In the genomic region with DNA sequence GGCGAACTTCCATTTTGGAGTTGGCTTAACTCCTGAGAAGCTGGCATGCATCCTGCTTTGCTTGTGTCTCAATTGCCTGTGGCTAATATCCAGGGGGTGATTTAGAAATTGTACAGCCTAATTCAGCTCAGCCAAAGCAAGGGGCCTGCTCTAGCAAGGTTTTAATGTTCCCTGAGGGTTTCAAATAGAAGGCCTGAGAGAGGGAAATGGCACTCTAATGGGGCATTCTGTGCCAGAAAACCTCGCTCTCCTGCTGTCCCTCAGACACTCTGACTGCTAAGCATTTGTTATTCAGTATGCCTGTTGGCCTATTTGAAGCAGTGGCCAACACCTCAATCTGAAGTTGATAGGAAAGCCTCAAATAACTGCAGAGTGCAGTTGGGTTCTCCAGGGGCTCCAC, we compare ENCODE assay signal across 11 mouse cellular contexts.
DNase-seq lines count a peak whose midpoint lies in the region; ATAC-seq lines count a peak whose summit lies in the region.
"Had no signal": no experiment of that assay in that cellular context is flagged by ENCODE, and none has a peak within 500 bp of the region (broad histone marks: within the 10 kb centered on the region; RNA-seq: fewer than 3 reads in every experiment).

No protein-coding gene starts in this region.

- ATAC-seq in forebrain, embryonic 15.5 days (replicated peaks): peak; percentile 80
- no peak for ATAC-seq in forebrain, embryonic 12.5 days (ENCODE audit: low FRiP score)

- peaks cover 7% of the 10 kb centered on the region; the same call in 1 of the 2 replicates for H3K4me1 ChIP-seq in forebrain, embryonic 15.5 days
- H3K4me1 ChIP-seq in forebrain, embryonic 12.5 days: no peaks in the 10 kb centered on the region
- H3K4me1 ChIP-seq: embryonic facial prominence, embryonic 15.5 days; stomach, embryonic 15.5 days had no signal

- H3K9ac ChIP-seq in forebrain, embryonic 15.5 days (replicated peaks): no peak overlapping the region
- no peak overlapping the region for H3K9ac ChIP-seq in forebrain, embryonic 12.5 days
- H3K9ac ChIP-seq: embryonic facial prominence, embryonic 15.5 days; stomach, embryonic 15.5 days had no signal

- peak; percentile 1 for DNase-seq in Muller cell, postnatal 12 days (ENCODE audit: inconsistent ontology term)
- peak; percentile 6 for DNase-seq in cerebellum, adult 9-10 months
- peak; percentile 1 for DNase-seq in left cerebral cortex, adult 11 months (ENCODE audit: low spot score)
- no peak for DNase-seq in thymus, postnatal 25 days
- no peak for DNase-seq in spleen, postnatal 36 days (ENCODE audit: low spot score in 2 of 2)
- no peak for DNase-seq in ovary, postnatal 10 days (ENCODE audit: low spot score)
- DNase-seq: gastrocnemius, postnatal 36 days had no signal

- no peaks in the 10 kb centered on the region for H3K27me3 ChIP-seq in forebrain, embryonic 15.5 days
- H3K27me3 ChIP-seq in forebrain, embryonic 12.5 days: no peaks in the 10 kb centered on the region
- H3K27me3 ChIP-seq: embryonic facial prominence, embryonic 15.5 days; stomach, embryonic 15.5 days had no signal

- H3K9me3 ChIP-seq in forebrain, embryonic 15.5 days: no peaks in the 10 kb centered on the region
- no peaks in the 10 kb centered on the region for H3K9me3 ChIP-seq in forebrain, embryonic 12.5 days
- H3K9me3 ChIP-seq: embryonic facial prominence, embryonic 15.5 days; stomach, embryonic 15.5 days had no signal

- H3K36me3 ChIP-seq in forebrain, embryonic 15.5 days: no peaks in the 10 kb centered on the region
- no peaks in the 10 kb centered on the region for H3K36me3 ChIP-seq in forebrain, embryonic 12.5 days (replicated peaks)
- H3K36me3 ChIP-seq: embryonic facial prominence, embryonic 15.5 days; stomach, embryonic 15.5 days had no signal

- no peak overlapping the region for H3K4me3 ChIP-seq in forebrain, embryonic 15.5 days
- no peak overlapping the region for H3K4me3 ChIP-seq in forebrain, embryonic 12.5 days (replicated peaks)
- H3K4me3 ChIP-seq: embryonic facial prominence, embryonic 15.5 days; stomach, embryonic 15.5 days had no signal

- H3K4me2 ChIP-seq in forebrain, embryonic 15.5 days (replicated peaks): no peak overlapping the region
- no peak overlapping the region for H3K4me2 ChIP-seq in forebrain, embryonic 12.5 days
- H3K4me2 ChIP-seq: embryonic facial prominence, embryonic 15.5 days; stomach, embryonic 15.5 days had no signal

- 56% methylated on average over 2 of the region's 2 CpGs for WGBS in forebrain, embryonic 15.5 days
- WGBS in forebrain, embryonic 12.5 days: 82% methylated on average over 2 of the region's 2 CpGs

- H3K27ac ChIP-seq in forebrain, embryonic 15.5 days (replicated peaks): no peak overlapping the region
- H3K27ac ChIP-seq in forebrain, embryonic 12.5 days: no peak overlapping the region
- H3K27ac ChIP-seq: embryonic facial prominence, embryonic 15.5 days; stomach, embryonic 15.5 days had no signal

Comparison
In these comparisons a context has a peak if more than half of its experiments do, and no peak if none do; other contexts are left out.
1. DNase-seq: peak in Muller cell, postnatal 12 days (single experiment), cerebellum, adult 9-10 months (single experiment) and left cerebral cortex, adult 11 months (single experiment); none in thymus, postnatal 25 days (single experiment), spleen, postnatal 36 days (0 of 2) and ovary, postnatal 10 days (single experiment).